Mouse (Mus musculus) G1E (cell line): ENCODE measurements around the gene Lrrc25.

Experiments used
- CTCF ChIP-seq: IDR thresholded peaks from 2 replicates; pipeline ENCODE4 v1.5.1; 2012; ENCODE audit warnings: low read depth, low read length, inconsistent platforms, mixed read lengths
- GATA1 ChIP-seq: IDR thresholded peaks from 2 replicates; pipeline ENCODE4 v1.6.1; 2012; ENCODE audit warnings: borderline replicate concordance, low read length, inconsistent platforms, mixed read lengths
- GATA2 ChIP-seq: IDR thresholded peaks from 2 replicates; pipeline ENCODE4 v1.6.1; 2012; ENCODE audit warnings: low read depth, low read length, inconsistent platforms, borderline replicate concordance
- TAL1 ChIP-seq: conservative IDR thresholded peaks from 2 replicates; pipeline ENCODE4 v1.6.1; 2012; ENCODE audit warnings: low read depth, low read length, inconsistent platforms, mixed read lengths

DNA sequence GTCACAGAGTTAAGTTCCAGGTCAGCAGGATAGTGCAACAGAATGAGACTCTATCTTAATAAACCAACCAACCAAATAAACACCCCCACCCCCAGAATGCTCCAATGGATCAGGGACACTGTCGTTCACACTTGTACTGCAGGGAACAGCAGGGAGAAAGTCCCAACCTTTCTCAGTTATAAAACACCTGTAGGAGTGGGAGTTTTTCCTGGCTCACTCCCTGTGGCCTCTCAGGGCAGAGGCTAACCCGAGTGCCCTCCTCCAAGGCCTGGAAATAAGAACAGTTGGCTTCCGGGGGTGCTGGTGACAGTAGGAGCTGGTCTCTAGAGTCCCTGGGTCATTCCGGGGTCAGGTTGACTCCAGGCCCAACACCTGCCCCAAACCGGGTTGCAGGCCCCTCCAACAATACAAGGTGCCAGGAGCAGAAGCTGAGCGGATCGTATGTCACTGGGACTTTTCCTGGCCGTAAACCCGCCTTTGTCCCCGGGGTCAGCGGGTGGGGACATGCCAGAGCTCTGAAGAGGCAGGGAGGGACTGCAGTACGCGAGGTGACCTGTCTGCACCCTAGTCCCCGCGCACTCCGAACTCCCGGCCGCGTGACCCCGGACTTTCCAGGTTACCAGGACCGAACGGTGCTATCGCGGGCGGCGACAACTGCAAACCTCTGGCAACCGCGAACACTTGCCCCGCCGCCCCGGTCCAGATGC is 43.1 kb downstream of the Lrrc25 start:
- no peak for TF ChIP-seq CTCF
- no peak for TF ChIP-seq GATA1
- TF ChIP-seq GATA2, result no peak
- TF ChIP-seq TAL1, result no peak
